Mouse (Mus musculus) neural tube, embryonic 12.5 days (tissue): ENCODE measurements around the gene Selenot. TPM values are rescaled to one million over a fixed set of nuclear protein-coding genes. Genes with fewer than 3 reads are reported as not detected.

ENCODE experiments used
- ATAC-seq: fragments of 200-750 bp; cut with Nextera tagmentation; 2 replicates; pipeline ENCODE4 v1.8.0; 2017; ENCODE audit warnings: low read depth, mild to moderate bottlenecking, moderate TSS enrichment, moderate library complexity; ENCODE audit not compliant: low FRiP score
- H3K27ac ChIP-seq: fragments of 300-500 bp; sonication (generic); 2 replicates; pipeline ENCODE4 v1.5.1; 2016
- H3K27me3 ChIP-seq: fragments of 300-500 bp; sonication (generic); replicated peaks from 2 replicates; pipeline ENCODE4 v1.6.1; 2016; ENCODE audit warnings: mild to moderate bottlenecking
- H3K36me3 ChIP-seq: fragments of 300-500 bp; sonication (generic); 2 replicates; pipeline ENCODE4 v1.6.1; 2016; ENCODE audit warnings: mild to moderate bottlenecking
- H3K4me1 ChIP-seq: fragments of 300-500 bp; sonication (generic); 2 replicates; pipeline ENCODE4 v1.6.1; 2016
- H3K4me2 ChIP-seq: fragments of 300-500 bp; sonication (generic); replicated peaks from 2 replicates; pipeline ENCODE4 v1.6.1; 2016; ENCODE audit warnings: mild to moderate bottlenecking
- H3K4me3 ChIP-seq: fragments of 300-500 bp; sonication (generic); 2 replicates; pipeline ENCODE4 v1.5.1; 2016
- H3K9ac ChIP-seq: fragments of 300-500 bp; sonication (generic); 2 replicates; pipeline ENCODE4 v1.6.1; 2016; ENCODE audit warnings: mild to moderate bottlenecking
- H3K9me3 ChIP-seq: fragments of 300-500 bp; sonication (generic); 2 replicates; pipeline ENCODE4 v1.6.1; 2016; ENCODE audit warnings: mild to moderate bottlenecking
- WGBS: fragments of 180-500 bp; shearing (Covaris S2); methylation state at CpG from one replicate; pipeline ENCODE4 v1.1.7; 2016; 5-methylcytosine and 5-hydroxymethylcytosine counted together
- polyA plus RNA-seq: library from polyadenylated mRNA; unstranded; fragments of >200 nt; fragmentation: Nextera tagmentation; extraction: Ambion mirVana; gene quantifications from 2 replicates; pipeline ENCODE4 v1.2.1, GENCODE M21; 2016

Selenot gene
- polyA plus RNA-seq, result 23.2 and 23.7 TPM in 2 replicates

GRCm38 (mm10) chr3:58576137-58577066, at the start of gene Selenot:
Gene Selenot (plus strand): TSS chr3:58576636.
- Histone ChIP-seq H3K4me1 (peaks cover 6% of the 10 kb centered on the region; the same call in 1 of the 2 replicates), H3K27me3 (no peaks in the 10 kb centered on the region), H3K9ac (peak within 1 kb of the TSS; percentile 100), H3K4me2 (peak within 1 kb of the TSS; percentile 58), H3K27ac (peak within 1 kb of the TSS; percentile 99), H3K9me3 (no peaks in the 10 kb centered on the region), H3K36me3 (peaks cover 6% of the 10 kb centered on the region; the same call in 1 of the 2 replicates), H3K4me3 (peak within 1 kb of the TSS; percentile 97)
- ATAC-seq, result peak; percentile 97
- 1% methylated on average over 59 of the region's 59 CpGs for WGBS

GRCm38 (mm10) chr3:58536573-58536972, 39.9 kb upstream of the Selenot start:
- WGBS, result 91% methylated on average over 3 of the region's 3 CpGs
- no peak overlapping the region for H3K4me2 ChIP-seq
- H3K9me3 ChIP-seq, result no peaks in the 10 kb centered on the region
- H3K9ac ChIP-seq, result no peak overlapping the region
- H3K27me3 ChIP-seq, result no peaks in the 10 kb centered on the region
- no peak overlapping the region for H3K27ac ChIP-seq
- peaks cover 47% of the 10 kb centered on the region for H3K36me3 ChIP-seq
- no peak overlapping the region for H3K4me3 ChIP-seq
- no peak for ATAC-seq
- H3K4me1 ChIP-seq, result no peaks in the 10 kb centered on the region

GRCm38 (mm10) chr3:58552001-58552811, 24.2 kb upstream of the Selenot start:
- no peak for ATAC-seq
- Histone ChIP-seq H3K27me3 (no peaks in the 10 kb centered on the region), H3K4me2 (no peak overlapping the region), H3K27ac (no peak overlapping the region), H3K9ac (no peak overlapping the region), H3K9me3 (no peaks in the 10 kb centered on the region), H3K36me3 (peaks cover 55% of the 10 kb centered on the region), H3K4me1 (no peaks in the 10 kb centered on the region), H3K4me3 (no peak overlapping the region)
- WGBS, result 86% methylated on average over 1 of the region's 1 CpGs

GRCm38 (mm10) chr3:58556649-58557048, 19.8 kb upstream of the Selenot start:
- Histone ChIP-seq H3K36me3 (peaks cover 38% of the 10 kb centered on the region), H3K9ac (no peak overlapping the region), H3K4me3 (no peak overlapping the region), H3K9me3 (no peaks in the 10 kb centered on the region), H3K27me3 (no peaks in the 10 kb centered on the region), H3K27ac (no peak overlapping the region), H3K4me1 (no peaks in the 10 kb centered on the region), H3K4me2 (no peak overlapping the region)
- no peak for ATAC-seq
- 85% methylated on average over 7 of the region's 7 CpGs for WGBS

- ATAC-seq, result no peak
- Histone ChIP-seq H3K27ac (no peak overlapping the region), H3K36me3 (peaks cover 23% of the 10 kb centered on the region), H3K9me3 (no peaks in the 10 kb centered on the region), H3K9ac (no peak overlapping the region), H3K4me1 (no peaks in the 10 kb centered on the region), H3K27me3 (no peaks in the 10 kb centered on the region), H3K4me3 (no peak overlapping the region), H3K4me2 (no peak overlapping the region)
- 21% methylated on average over 2 of the region's 2 CpGs for WGBS
Measured at GRCm38 (mm10) chr3:58559887-58560286, 16.5 kb upstream of the Selenot start.

- Histone ChIP-seq H3K4me3 (no peak overlapping the region), H3K27ac (no peak overlapping the region), H3K4me1 (no peaks in the 10 kb centered on the region), H3K9ac (no peak overlapping the region), H3K27me3 (no peaks in the 10 kb centered on the region), H3K36me3 (peaks cover 8% of the 10 kb centered on the region), H3K4me2 (no peak overlapping the region), H3K9me3 (no peaks in the 10 kb centered on the region)
- ATAC-seq, result no peak
- WGBS, result 32% methylated on average over 2 of the region's 2 CpGs
Measured at GRCm38 (mm10) chr3:58561437-58561836, 15.0 kb upstream of the Selenot start.

- Histone ChIP-seq H3K36me3 (no peaks in the 10 kb centered on the region), H3K4me3 (no peak overlapping the region), H3K4me2 (no peak overlapping the region), H3K4me1 (no peaks in the 10 kb centered on the region), H3K9ac (no peak overlapping the region), H3K27ac (no peak overlapping the region), H3K27me3 (no peaks in the 10 kb centered on the region), H3K9me3 (no peaks in the 10 kb centered on the region)
- WGBS, result 88% methylated on average over 3 of the region's 3 CpGs
- ATAC-seq, result no peak
Measured at GRCm38 (mm10) chr3:58570821-58571220, 5.6 kb upstream of the Selenot start.

GRCm38 (mm10) chr3:58577067-58577503, 649 bp downstream of the Selenot start:
- peak; percentile 85 for ATAC-seq
- H3K4me3 ChIP-seq, result peak overlapping the region; percentile 97
- H3K36me3 ChIP-seq, result peaks cover 6% of the 10 kb centered on the region; the same call in 1 of the 2 replicates
- no peaks in the 10 kb centered on the region for H3K9me3 ChIP-seq
- peak overlapping the region; percentile 58 for H3K4me2 ChIP-seq
- no peaks in the 10 kb centered on the region for H3K27me3 ChIP-seq
- peak overlapping the region; percentile 99 for H3K27ac ChIP-seq
- WGBS, result 1% methylated on average over 32 of the region's 36 CpGs
- peaks cover 11% of the 10 kb centered on the region; the same call in 1 of the 2 replicates for H3K4me1 ChIP-seq
- H3K9ac ChIP-seq, result peak overlapping the region; percentile 100

- WGBS, result 21% methylated on average over 8 of the region's 8 CpGs
- Histone ChIP-seq H3K27ac (no peak overlapping the region), H3K4me2 (peak overlapping the region; percentile 58), H3K4me1 (peaks cover 11% of the 10 kb centered on the region; the same call in 1 of the 2 replicates), H3K4me3 (peak overlapping the region; percentile 97), H3K36me3 (peaks cover 6% of the 10 kb centered on the region; the same call in 1 of the 2 replicates), H3K9ac (peak overlapping the region; percentile 47), H3K9me3 (no peaks in the 10 kb centered on the region), H3K27me3 (no peaks in the 10 kb centered on the region)
- no peak for ATAC-seq
Measured at GRCm38 (mm10) chr3:58577506-58578050, 1.1 kb downstream of the Selenot start.

- ATAC-seq, result no peak
- WGBS, result 80% methylated on average over 4 of the region's 4 CpGs
- H3K4me2 ChIP-seq, result no peak overlapping the region
Measured at GRCm38 (mm10) chr3:58581530-58581929, 5.1 kb downstream of the Selenot start.

GRCm38 (mm10) chr3:58582297-58582696, 5.9 kb downstream of the Selenot start:
- ATAC-seq, result no peak
- WGBS, result 90% methylated on average over 5 of the region's 5 CpGs
- Histone ChIP-seq H3K27ac (no peak overlapping the region), H3K9me3 (no peaks in the 10 kb centered on the region), H3K9ac (no peak overlapping the region), H3K4me3 (no peak overlapping the region), H3K4me1 (peaks cover 11% of the 10 kb centered on the region; the same call in 1 of the 2 replicates), H3K36me3 (peaks cover 18% of the 10 kb centered on the region), H3K4me2 (no peak overlapping the region), H3K27me3 (no peaks in the 10 kb centered on the region)

More at GRCm38 (mm10) chr3:58581530-58581929, 5.1 kb downstream of the Selenot start:
- Histone ChIP-seq H3K9ac (no peak overlapping the region), H3K4me3 (no peak overlapping the region), H3K36me3 (peaks cover 12% of the 10 kb centered on the region), H3K27me3 (no peaks in the 10 kb centered on the region), H3K9me3 (no peaks in the 10 kb centered on the region), H3K27ac (no peak overlapping the region), H3K4me1 (peaks cover 11% of the 10 kb centered on the region; the same call in 1 of the 2 replicates)
